Mouse (Mus musculus): Measurements from ENCODE around the gene Otc. TPM values are rescaled to one million over a fixed set of nuclear protein-coding genes. Genes with fewer than 3 reads are reported as not detected.

Gene Otc
- total RNA-seq, 2 experiments from 2014 or later: not detected

Other genes with a start within 250 kb of the Otc start
- gene Srpx, start 134.6 kb upstream of the Otc start, total RNA-seq (2021): under 1 TPM; 0.28 to 0.42 TPM
- gene Rpgr, start 35.4 kb upstream of the Otc start, total RNA-seq (2021): 10 to 100 TPM; 16.0 to 17.2 TPM
- 1,000 to 10,000 TPM; 1,175 to 1,195 TPM for gene Tspan7, start 232.9 kb downstream of the Otc start, total RNA-seq (2021)